Mouse (Mus musculus): ENCODE results near the gene Ndufb6. TPM values are rescaled to one million over a fixed set of nuclear protein-coding genes. Genes with fewer than 3 reads are reported as not detected.

The Ndufb6 gene
- 294 and 307 TPM in 2 replicates for polyA plus RNA-seq (2015; fragmentation: Nextera tagmentation; extraction: Ambion mirVana)

GRCm38 (mm10) chr4:40279276-40279900, at the start of gene Ndufb6:
Gene Ndufb6 (minus strand): TSS chr4:40279421.
- H3K9me3 ChIP-seq (ENCODE audit: low read length), result no peaks in the 10 kb centered on the region
- TF ChIP-seq CTCF (IDR thresholded peaks at IDR 0.05; ENCODE audit: low read depth) (no peak), EP300 (IDR thresholded peaks at IDR 0.05; ENCODE audit: low read depth) (no peak)
- H3K9ac ChIP-seq (replicated peaks), result peak within 1 kb of the TSS; percentile 91
- under 1% methylated on average over 36 of the region's 36 CpGs for WGBS (ENCODE audit: insufficient replicate concordance)
- peak within 1 kb of the TSS; percentile 74 for H3K27ac ChIP-seq (ENCODE audit: low read depth)
- no peaks in the 10 kb centered on the region for H3K27me3 ChIP-seq (ENCODE audit: insufficient read depth, low read length)
- H3K4me3 ChIP-seq (ENCODE audit: low read depth, low read length), result peak within 1 kb of the TSS; percentile 94
- H3K4me1 ChIP-seq (ENCODE audit: insufficient read depth), result peaks cover 9% of the 10 kb centered on the region
- peak within 1 kb of the TSS; percentile 98 for H3K4me2 ChIP-seq (ENCODE audit: low read depth, low read length)
- ATAC-seq (peak; percentile 100), DNase-seq (peak; percentile 98)
- peaks cover 14% of the 10 kb centered on the region for H3K36me3 ChIP-seq (replicated peaks; ENCODE audit: insufficient read depth, low read length)

- H3K27me3 ChIP-seq (ENCODE audit: insufficient read depth, low read length), result no peaks in the 10 kb centered on the region
- ATAC-seq (no peak), DNase-seq (no peak)
- no peak overlapping the region for H3K4me3 ChIP-seq (ENCODE audit: low read depth, low read length)
- H3K36me3 ChIP-seq (replicated peaks; ENCODE audit: insufficient read depth, low read length), result no peaks in the 10 kb centered on the region
- H3K9me3 ChIP-seq (ENCODE audit: low read length), result no peaks in the 10 kb centered on the region
- no peak overlapping the region for H3K9ac ChIP-seq (replicated peaks)
- no peaks in the 10 kb centered on the region for H3K4me1 ChIP-seq (ENCODE audit: insufficient read depth)
- TF ChIP-seq EP300 (IDR thresholded peaks at IDR 0.05; ENCODE audit: low read depth), result no peak
- no peak for TF ChIP-seq CTCF (IDR thresholded peaks at IDR 0.05; ENCODE audit: low read depth)
- WGBS (ENCODE audit: insufficient replicate concordance), result 54% methylated on average over 3 of the region's 3 CpGs
- H3K4me2 ChIP-seq (ENCODE audit: low read depth, low read length), result no peak overlapping the region
- H3K27ac ChIP-seq (ENCODE audit: low read depth), result no peak overlapping the region
Measured at GRCm38 (mm10) chr4:40327161-40327560, 47.9 kb upstream of the Ndufb6 start.

DNA sequence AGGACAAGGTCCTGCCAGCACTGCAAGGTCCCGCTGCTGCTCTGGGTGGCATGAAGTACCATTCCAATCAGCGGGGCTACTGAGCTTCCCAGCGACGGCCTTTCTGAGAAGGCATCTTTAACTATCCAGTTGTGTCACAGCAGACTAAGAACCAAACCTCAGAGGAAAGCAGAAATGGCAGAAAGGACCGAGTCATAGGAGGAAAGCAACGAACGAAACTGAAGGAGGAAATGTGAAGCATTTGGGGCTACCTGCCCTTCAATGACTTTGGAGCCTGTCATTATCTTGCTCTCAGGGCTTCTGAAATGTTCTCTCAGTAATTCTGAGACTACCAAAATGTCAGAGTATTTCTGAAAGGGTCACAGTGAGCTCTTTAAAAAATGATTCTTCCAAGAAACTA, 45.4 kb upstream of the Ndufb6 start:
- Histone ChIP-seq H3K27me3 (ENCODE audit: insufficient read depth, low read length) (no peaks in the 10 kb centered on the region), H3K9me3 (ENCODE audit: low read length) (no peaks in the 10 kb centered on the region), H3K9ac (replicated peaks) (no peak overlapping the region), H3K36me3 (replicated peaks; ENCODE audit: insufficient read depth, low read length) (no peaks in the 10 kb centered on the region), H3K4me3 (ENCODE audit: low read depth, low read length) (no peak overlapping the region), H3K27ac (ENCODE audit: low read depth) (no peak overlapping the region), H3K4me1 (ENCODE audit: insufficient read depth) (no peaks in the 10 kb centered on the region), H3K4me2 (ENCODE audit: low read depth, low read length) (no peak overlapping the region)
- DNase-seq (no peak), ATAC-seq (no peak)
- TF ChIP-seq EP300 (IDR thresholded peaks at IDR 0.05; ENCODE audit: low read depth), result no peak
- no peak for TF ChIP-seq CTCF (IDR thresholded peaks at IDR 0.05; ENCODE audit: low read depth)
- WGBS (ENCODE audit: insufficient replicate concordance), result 58% methylated on average over 7 of the region's 7 CpGs

DNA sequence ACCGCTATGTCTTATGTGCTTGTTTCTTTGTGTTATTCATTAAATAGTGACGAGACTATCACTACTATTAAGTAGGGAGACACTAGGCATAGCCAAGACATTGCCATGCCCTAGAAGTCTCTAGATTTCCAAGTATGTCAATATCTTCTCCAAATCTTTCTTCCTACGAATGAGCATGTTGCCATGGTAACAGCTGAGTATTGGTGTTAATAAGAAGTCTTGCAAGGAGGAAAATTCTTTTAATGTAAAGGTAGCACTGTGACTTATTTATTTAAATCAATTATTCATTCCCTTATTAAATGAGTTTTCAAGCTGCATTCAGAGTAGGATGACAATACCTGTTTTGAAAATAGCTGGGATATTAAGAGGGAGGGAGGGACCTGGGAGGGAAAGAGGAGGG, 38.2 kb upstream of the Ndufb6 start:
- TF ChIP-seq CTCF (IDR thresholded peaks at IDR 0.05; ENCODE audit: low read depth), result no peak
- TF ChIP-seq EP300 (IDR thresholded peaks at IDR 0.05; ENCODE audit: low read depth), result no peak
- H3K36me3 ChIP-seq (replicated peaks; ENCODE audit: insufficient read depth, low read length), result no peaks in the 10 kb centered on the region
- no peak overlapping the region for H3K9ac ChIP-seq (replicated peaks)
- H3K9me3 ChIP-seq (ENCODE audit: low read length), result no peaks in the 10 kb centered on the region
- H3K4me2 ChIP-seq (ENCODE audit: low read depth, low read length), result no peak overlapping the region
- no peak for ATAC-seq
- peaks cover 2% of the 10 kb centered on the region; the same call in 1 of the 2 replicates for H3K4me1 ChIP-seq (ENCODE audit: insufficient read depth)
- WGBS (ENCODE audit: insufficient replicate concordance), result 64% methylated on average over 3 of the region's 3 CpGs
- no peak for DNase-seq
- no peak overlapping the region for H3K27ac ChIP-seq (ENCODE audit: low read depth)
- no peak overlapping the region for H3K4me3 ChIP-seq (ENCODE audit: low read depth, low read length)
- no peaks in the 10 kb centered on the region for H3K27me3 ChIP-seq (ENCODE audit: insufficient read depth, low read length)

GRCm38 (mm10) chr4:40313026-40313425, 33.8 kb upstream of the Ndufb6 start:
- no peak for TF ChIP-seq EP300 (IDR thresholded peaks at IDR 0.05; ENCODE audit: low read depth)
- TF ChIP-seq CTCF (IDR thresholded peaks at IDR 0.05; ENCODE audit: low read depth), result no peak
- Histone ChIP-seq H3K4me1 (ENCODE audit: insufficient read depth) (peaks cover 2% of the 10 kb centered on the region; the same call in 1 of the 2 replicates), H3K36me3 (replicated peaks; ENCODE audit: insufficient read depth, low read length) (no peaks in the 10 kb centered on the region), H3K9me3 (ENCODE audit: low read length) (no peaks in the 10 kb centered on the region), H3K9ac (replicated peaks) (no peak overlapping the region), H3K4me3 (ENCODE audit: low read depth, low read length) (no peak overlapping the region), H3K27ac (ENCODE audit: low read depth) (no peak overlapping the region), H3K4me2 (ENCODE audit: low read depth, low read length) (no peak overlapping the region), H3K27me3 (ENCODE audit: insufficient read depth, low read length) (no peaks in the 10 kb centered on the region)
- ATAC-seq (peak; percentile 54; the same call in 1 of the 2 replicates), DNase-seq (peak; percentile 27)
- 45% methylated on average over 6 of the region's 6 CpGs for WGBS (ENCODE audit: insufficient replicate concordance)

GRCm38 (mm10) chr4:40312213-40312612, 33.0 kb upstream of the Ndufb6 start:
- Histone ChIP-seq H3K36me3 (replicated peaks; ENCODE audit: insufficient read depth, low read length) (no peaks in the 10 kb centered on the region), H3K4me3 (ENCODE audit: low read depth, low read length) (no peak overlapping the region), H3K9me3 (ENCODE audit: low read length) (no peaks in the 10 kb centered on the region), H3K27me3 (ENCODE audit: insufficient read depth, low read length) (no peaks in the 10 kb centered on the region), H3K4me2 (ENCODE audit: low read depth, low read length) (no peak overlapping the region), H3K27ac (ENCODE audit: low read depth) (no peak overlapping the region), H3K9ac (replicated peaks) (no peak overlapping the region), H3K4me1 (ENCODE audit: insufficient read depth) (peaks cover 2% of the 10 kb centered on the region; the same call in 1 of the 2 replicates)
- ATAC-seq (no peak), DNase-seq (no peak)
- WGBS (ENCODE audit: insufficient replicate concordance), result 33% methylated on average over 1 of the region's 1 CpGs
- TF ChIP-seq CTCF (IDR thresholded peaks at IDR 0.05; ENCODE audit: low read depth) (no peak), EP300 (IDR thresholded peaks at IDR 0.05; ENCODE audit: low read depth) (no peak)

Measured in liver, postnatal 0 days (tissue).